Mouse (Mus musculus) stomach, embryonic 14.5 days (tissue): Measurements from ENCODE around the gene Wwox. TPM values are rescaled to one million over a fixed set of nuclear protein-coding genes. Genes with fewer than 3 reads are reported as not detected.

Experiments used
- ATAC-seq: fragments of 200-750 bp; cut with Nextera tagmentation; 2 replicates; pipeline ENCODE4 v1.8.0; 2017; ENCODE audit warnings: low read depth, moderate TSS enrichment; ENCODE audit not compliant: insufficient number of reproducible peaks, insufficient read depth, low FRiP score
- H3K27ac ChIP-seq: fragments of 300-500 bp; sonication (generic); 2 replicates; pipeline ENCODE4 v1.5.1; 2014; ENCODE audit warnings: mild to moderate bottlenecking, low read length, moderate library complexity, mixed read lengths
- H3K27me3 ChIP-seq: fragments of 300-500 bp; sonication (generic); 2 replicates; pipeline ENCODE4 v1.6.1; 2014; ENCODE audit warnings: low read length, control low read depth, mixed read lengths; ENCODE audit not compliant: control insufficient read depth, insufficient read depth
- H3K36me3 ChIP-seq: fragments of 300-500 bp; sonication (generic); 2 replicates; pipeline ENCODE4 v1.6.1; 2014; ENCODE audit warnings: mild to moderate bottlenecking, control low read depth, low read length, moderate library complexity, mixed read lengths; ENCODE audit not compliant: control insufficient read depth, insufficient read depth
- H3K4me1 ChIP-seq: fragments of 300-500 bp; sonication (generic); 2 replicates; pipeline ENCODE4 v1.6.1; 2014; ENCODE audit warnings: low read length, control low read depth, mixed read lengths; ENCODE audit not compliant: control insufficient read depth, insufficient read depth
- H3K4me2 ChIP-seq: fragments of 300-500 bp; sonication (generic); replicated peaks from 2 replicates; pipeline ENCODE4 v1.6.1; 2014; ENCODE audit warnings: low read depth, low read length, control low read depth
- H3K4me3 ChIP-seq: fragments of 300-500 bp; sonication (generic); 2 replicates; pipeline ENCODE4 v1.5.1; 2014; ENCODE audit warnings: low read depth, low read length, control low read depth
- H3K9ac ChIP-seq: fragments of 300-500 bp; sonication (generic); replicated peaks from 2 replicates; pipeline ENCODE4 v1.6.1; 2014; ENCODE audit warnings: low read depth, mild to moderate bottlenecking, control low read depth, low read length, moderate library complexity, mixed read lengths
- H3K9me3 ChIP-seq: fragments of 300-500 bp; sonication (generic); 2 replicates; pipeline ENCODE4 v1.6.1; 2016; ENCODE audit warnings: low read depth, low read length, control low read depth; ENCODE audit not compliant: control insufficient read depth
- WGBS: fragments of 180-500 bp; shearing (Covaris S2); extraction: QIAGEN DNeasy Blood & Tissue Kit; methylation state at CpG from one replicate; pipeline ENCODE4 v1.1.7; 2014; 5-methylcytosine and 5-hydroxymethylcytosine counted together
- polyA plus RNA-seq: library from polyadenylated mRNA; unstranded; fragments of >200 nt; fragmentation: Nextera tagmentation; extraction: Ambion mirVana; gene quantifications from 2 replicates; pipeline ENCODE4 v1.2.1, GENCODE M21; 2014

Gene Wwox
- polyA plus RNA-seq, 1 experiment from 2014 or later: 15.4 TPM

DNA sequence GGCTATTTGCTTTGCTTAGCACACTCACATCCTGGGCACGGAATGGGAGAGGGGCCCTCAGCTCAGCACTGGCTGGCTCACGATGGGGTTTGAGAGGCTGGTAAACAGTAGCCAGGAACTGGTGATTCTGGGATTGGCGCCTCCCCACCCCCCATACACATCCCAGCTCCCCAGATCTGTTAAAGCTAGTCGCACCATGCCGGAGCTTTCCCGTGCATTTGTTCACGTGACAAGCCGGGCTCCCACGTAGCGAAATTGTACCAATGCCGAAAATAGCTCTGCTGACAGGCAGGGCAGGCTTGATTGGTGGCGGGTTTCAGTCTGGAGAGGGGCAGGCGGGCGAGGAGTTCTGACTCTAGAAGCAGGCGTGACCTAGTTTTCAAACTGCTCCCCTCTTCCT lies 16.5 kb downstream of the Wwox start:
- no peaks in the 10 kb centered on the region for H3K27me3 ChIP-seq
- H3K9ac ChIP-seq: no peak overlapping the region
- H3K9me3 ChIP-seq: no peaks in the 10 kb centered on the region
- H3K4me3 ChIP-seq: no peak overlapping the region
- ATAC-seq: peak; percentile 25; the same call in 1 of the 2 replicates
- H3K27ac ChIP-seq: no peak overlapping the region
- WGBS: 62% methylated on average over 15 of the region's 15 CpGs
- no peaks in the 10 kb centered on the region for H3K36me3 ChIP-seq
- H3K4me2 ChIP-seq: no peak overlapping the region
- no peaks in the 10 kb centered on the region; the same call in 1 of the 2 replicates for H3K4me1 ChIP-seq

- Histone ChIP-seq H3K27me3 (no peaks in the 10 kb centered on the region), H3K4me2 (peak overlapping the region; percentile 23), H3K9ac (no peak overlapping the region), H3K9me3 (no peaks in the 10 kb centered on the region), H3K4me1 (no peaks in the 10 kb centered on the region; the same call in 1 of the 2 replicates), H3K27ac (peak overlapping the region; percentile 56; the same call in 1 of the 2 replicates), H3K4me3 (no peak overlapping the region), H3K36me3 (no peaks in the 10 kb centered on the region)
- peak; percentile 70; the same call in 1 of the 2 replicates for ATAC-seq
- WGBS: 38% methylated on average over 25 of the region's 25 CpGs
Measured at GRCm38 (mm10) chr8:114458113-114458784, 18.8 kb downstream of the Wwox start.

- ATAC-seq: no peak
- Histone ChIP-seq H3K4me2 (no peak overlapping the region), H3K27me3 (no peaks in the 10 kb centered on the region), H3K9ac (no peak overlapping the region), H3K27ac (no peak overlapping the region), H3K36me3 (no peaks in the 10 kb centered on the region), H3K4me1 (no peaks in the 10 kb centered on the region; the same call in 1 of the 2 replicates), H3K4me3 (no peak overlapping the region), H3K9me3 (no peaks in the 10 kb centered on the region)
- 75% methylated on average over 5 of the region's 5 CpGs for WGBS
Measured at GRCm38 (mm10) chr8:114460600-114460999, 21.1 kb downstream of the Wwox start.

GRCm38 (mm10) chr8:114462591-114462990 lies 23.1 kb downstream of the Wwox start:
- no peak for ATAC-seq
- no peak overlapping the region for H3K4me3 ChIP-seq
- H3K9me3 ChIP-seq: no peaks in the 10 kb centered on the region
- no peaks in the 10 kb centered on the region for H3K36me3 ChIP-seq
- no peak overlapping the region for H3K9ac ChIP-seq
- WGBS: 86% methylated on average over 11 of the region's 11 CpGs
- no peak overlapping the region for H3K27ac ChIP-seq
- no peak overlapping the region for H3K4me2 ChIP-seq
- no peaks in the 10 kb centered on the region; the same call in 1 of the 2 replicates for H3K4me1 ChIP-seq
- no peaks in the 10 kb centered on the region for H3K27me3 ChIP-seq

GRCm38 (mm10) chr8:114463305-114463704 lies 23.9 kb downstream of the Wwox start:
- Histone ChIP-seq H3K4me2 (no peak overlapping the region), H3K4me1 (no peaks in the 10 kb centered on the region), H3K36me3 (no peaks in the 10 kb centered on the region), H3K9ac (no peak overlapping the region), H3K9me3 (no peaks in the 10 kb centered on the region), H3K27me3 (no peaks in the 10 kb centered on the region), H3K4me3 (no peak overlapping the region), H3K27ac (no peak overlapping the region)
- no peak for ATAC-seq
- WGBS: 77% methylated on average over 10 of the region's 10 CpGs

- no peak overlapping the region for H3K4me2 ChIP-seq
- H3K9ac ChIP-seq: no peak overlapping the region
- no peaks in the 10 kb centered on the region for H3K36me3 ChIP-seq
- H3K27me3 ChIP-seq: no peaks in the 10 kb centered on the region
- 69% methylated on average over 21 of the region's 21 CpGs for WGBS
- no peak overlapping the region for H3K27ac ChIP-seq
- H3K4me3 ChIP-seq: no peak overlapping the region
- H3K9me3 ChIP-seq: no peaks in the 10 kb centered on the region
- no peak for ATAC-seq
- no peaks in the 10 kb centered on the region for H3K4me1 ChIP-seq
Measured at GRCm38 (mm10) chr8:114468526-114469207, 29.2 kb downstream of the Wwox start.

GRCm38 (mm10) chr8:114469208-114469590 lies 29.7 kb downstream of the Wwox start:
- WGBS: 84% methylated on average over 10 of the region's 10 CpGs
- Histone ChIP-seq H3K27ac (no peak overlapping the region), H3K4me3 (no peak overlapping the region), H3K4me1 (no peaks in the 10 kb centered on the region), H3K36me3 (no peaks in the 10 kb centered on the region), H3K9me3 (no peaks in the 10 kb centered on the region), H3K9ac (no peak overlapping the region), H3K4me2 (no peak overlapping the region), H3K27me3 (no peaks in the 10 kb centered on the region)
- ATAC-seq: no peak

DNA sequence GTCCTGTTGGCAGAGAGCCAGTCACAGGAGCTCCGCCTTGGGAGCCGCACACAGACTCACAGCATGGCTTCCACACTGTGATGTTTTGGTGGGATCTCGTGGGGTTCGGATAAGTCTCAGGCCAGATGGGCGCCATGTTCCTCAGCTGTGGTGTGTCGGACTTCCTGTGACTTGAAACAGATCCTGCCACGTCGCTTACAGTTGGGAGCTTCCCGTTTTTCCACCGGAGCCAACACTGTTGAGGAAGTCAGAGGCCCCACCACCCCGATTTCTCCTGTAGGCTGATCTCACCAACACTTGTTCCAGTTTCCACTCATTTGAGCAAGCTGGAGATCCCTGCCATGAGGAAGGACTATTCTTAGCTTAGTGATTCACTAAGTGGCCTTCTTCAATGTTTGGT lies 34.1 kb downstream of the Wwox start:
- H3K27me3 ChIP-seq: no peaks in the 10 kb centered on the region
- 89% methylated on average over 11 of the region's 11 CpGs for WGBS
- H3K4me2 ChIP-seq: no peak overlapping the region
- H3K27ac ChIP-seq: no peak overlapping the region
- 0 out of 2 replicates have a peak, but pooled peaks cover 3% of the 10 kb centered on the region for H3K4me1 ChIP-seq
- no peaks in the 10 kb centered on the region for H3K9me3 ChIP-seq
- ATAC-seq: no peak
- no peak overlapping the region for H3K4me3 ChIP-seq
- H3K36me3 ChIP-seq: no peaks in the 10 kb centered on the region
- H3K9ac ChIP-seq: no peak overlapping the region
